Mouse (Mus musculus): Measurements from ENCODE around the gene Clec2i. TPM values are rescaled to one million over a fixed set of nuclear protein-coding genes. Genes with fewer than 3 reads are reported as not detected.

Clec2i gene
- polyA plus RNA-seq, 2 experiments = 0.14 to 0.16 TPM

- no peak overlapping the region for H3K4me3 ChIP-seq (replicated peaks; ENCODE audit: low read length)
- H3K9me3 ChIP-seq (ENCODE audit: control insufficient read depth, low read length) = no peaks in the 10 kb centered on the region
- no peak overlapping the region for H3K27ac ChIP-seq (replicated peaks; ENCODE audit: low read depth, low read length)
- H3K4me1 ChIP-seq (ENCODE audit: control insufficient read depth, insufficient read depth, low read length) = no peaks in the 10 kb centered on the region
- WGBS = 56% methylated on average over 2 of the region's 2 CpGs
- no peaks in the 10 kb centered on the region for H3K27me3 ChIP-seq (ENCODE audit: control insufficient read depth, insufficient read depth, low read length)
- H3K36me3 ChIP-seq (ENCODE audit: control insufficient read depth, insufficient read depth, low read length) = no peaks in the 10 kb centered on the region
- TF ChIP-seq POLR2A (IDR thresholded peaks at IDR 0.05; ENCODE audit: borderline replicate concordance, extremely low read depth, insufficient read depth, insufficient read length) = no peak
- no peak overlapping the region for H3K9ac ChIP-seq (ENCODE audit: low read depth, low read length, severe bottlenecking)
- ATAC-seq (ENCODE audit: low FRiP score, low read depth) (no peak), DNase-seq (ENCODE audit: low spot score) (no peak)
- no peak overlapping the region for H3K4me2 ChIP-seq (replicated peaks; ENCODE audit: low read depth, low read length, severe bottlenecking)
Measured at GRCm38 (mm10) chr6:128850671-128851070, 36.7 kb upstream of the Clec2i start.

GRCm38 (mm10) chr6:128851151-128851550 is 36.2 kb upstream of the Clec2i start:
- no peaks in the 10 kb centered on the region for H3K4me1 ChIP-seq (ENCODE audit: control insufficient read depth, insufficient read depth, low read length)
- H3K27ac ChIP-seq (replicated peaks; ENCODE audit: low read depth, low read length) = no peak overlapping the region
- ATAC-seq (ENCODE audit: low FRiP score, low read depth) = no peak
- WGBS = 69% methylated on average over 2 of the region's 2 CpGs
- TF ChIP-seq POLR2A (IDR thresholded peaks at IDR 0.05; ENCODE audit: borderline replicate concordance, extremely low read depth, insufficient read depth, insufficient read length) = no peak
- H3K9ac ChIP-seq (ENCODE audit: low read depth, low read length, severe bottlenecking) = no peak overlapping the region
- no peaks in the 10 kb centered on the region for H3K36me3 ChIP-seq (ENCODE audit: control insufficient read depth, insufficient read depth, low read length)
- H3K4me3 ChIP-seq (replicated peaks; ENCODE audit: low read length) = no peak overlapping the region
- no peaks in the 10 kb centered on the region for H3K9me3 ChIP-seq (ENCODE audit: control insufficient read depth, low read length)
- DNase-seq (ENCODE audit: low spot score) = no peak
- H3K4me2 ChIP-seq (replicated peaks; ENCODE audit: low read depth, low read length, severe bottlenecking) = no peak overlapping the region
- no peaks in the 10 kb centered on the region for H3K27me3 ChIP-seq (ENCODE audit: control insufficient read depth, insufficient read depth, low read length)

GRCm38 (mm10) chr6:128852766-128853165 is 34.6 kb upstream of the Clec2i start:
- TF ChIP-seq POLR2A (IDR thresholded peaks at IDR 0.05; ENCODE audit: borderline replicate concordance, extremely low read depth, insufficient read depth, insufficient read length) = no peak
- no peak overlapping the region for H3K4me3 ChIP-seq (replicated peaks; ENCODE audit: low read length)
- no peak for DNase-seq (ENCODE audit: low spot score)
- WGBS = 90% methylated on average over 3 of the region's 3 CpGs
- H3K36me3 ChIP-seq (ENCODE audit: control insufficient read depth, insufficient read depth, low read length) = no peaks in the 10 kb centered on the region
- no peak overlapping the region for H3K9ac ChIP-seq (ENCODE audit: low read depth, low read length, severe bottlenecking)
- no peaks in the 10 kb centered on the region for H3K9me3 ChIP-seq (ENCODE audit: control insufficient read depth, low read length)
- H3K4me1 ChIP-seq (ENCODE audit: control insufficient read depth, insufficient read depth, low read length) = no peaks in the 10 kb centered on the region
- H3K27ac ChIP-seq (replicated peaks; ENCODE audit: low read depth, low read length) = no peak overlapping the region
- no peak for ATAC-seq (ENCODE audit: low FRiP score, low read depth)
- H3K4me2 ChIP-seq (replicated peaks; ENCODE audit: low read depth, low read length, severe bottlenecking) = no peak overlapping the region
- H3K27me3 ChIP-seq (ENCODE audit: control insufficient read depth, insufficient read depth, low read length) = no peaks in the 10 kb centered on the region

- Histone ChIP-seq H3K9me3 (ENCODE audit: control insufficient read depth, low read length) (no peaks in the 10 kb centered on the region), H3K4me3 (replicated peaks; ENCODE audit: low read length) (no peak overlapping the region), H3K27me3 (ENCODE audit: control insufficient read depth, insufficient read depth, low read length) (no peaks in the 10 kb centered on the region), H3K4me2 (replicated peaks; ENCODE audit: low read depth, low read length, severe bottlenecking) (no peak overlapping the region; the same call in 1 of the 2 replicates), H3K9ac (ENCODE audit: low read depth, low read length, severe bottlenecking) (0 out of 2 replicates have a peak overlapping the region, but pooled peaks have one; percentile 0), H3K36me3 (ENCODE audit: control insufficient read depth, insufficient read depth, low read length) (no peaks in the 10 kb centered on the region), H3K27ac (replicated peaks; ENCODE audit: low read depth, low read length) (no peak overlapping the region), H3K4me1 (ENCODE audit: control insufficient read depth, insufficient read depth, low read length) (no peaks in the 10 kb centered on the region)
- WGBS = 50% methylated on average over 12 of the region's 12 CpGs
- ATAC-seq (ENCODE audit: low FRiP score, low read depth) (peak; percentile 47; the same call in 1 of the 2 replicates), DNase-seq (ENCODE audit: low spot score) (peak; percentile 74)
- TF ChIP-seq POLR2A (IDR thresholded peaks at IDR 0.05; ENCODE audit: borderline replicate concordance, extremely low read depth, insufficient read depth, insufficient read length) = no peak
Measured at GRCm38 (mm10) chr6:128854024-128854820, 33.2 kb upstream of the Clec2i start.

- DNase-seq (ENCODE audit: low spot score) = no peak
- Histone ChIP-seq H3K9ac (ENCODE audit: low read depth, low read length, severe bottlenecking) (no peak overlapping the region), H3K36me3 (ENCODE audit: control insufficient read depth, insufficient read depth, low read length) (no peaks in the 10 kb centered on the region), H3K27ac (replicated peaks; ENCODE audit: low read depth, low read length) (no peak overlapping the region), H3K27me3 (ENCODE audit: control insufficient read depth, insufficient read depth, low read length) (no peaks in the 10 kb centered on the region), H3K9me3 (ENCODE audit: control insufficient read depth, low read length) (no peaks in the 10 kb centered on the region), H3K4me1 (ENCODE audit: control insufficient read depth, insufficient read depth, low read length) (no peaks in the 10 kb centered on the region), H3K4me3 (replicated peaks; ENCODE audit: low read length) (no peak overlapping the region), H3K4me2 (replicated peaks; ENCODE audit: low read depth, low read length, severe bottlenecking) (no peak overlapping the region)
- no peak for TF ChIP-seq POLR2A (IDR thresholded peaks at IDR 0.05; ENCODE audit: borderline replicate concordance, extremely low read depth, insufficient read depth, insufficient read length)
- ATAC-seq (ENCODE audit: low FRiP score, low read depth) = no peak
- 97% methylated on average over 3 of the region's 3 CpGs for WGBS
Measured at GRCm38 (mm10) chr6:128854895-128855294, 32.5 kb upstream of the Clec2i start.
